Mouse (Mus musculus) kidney, embryonic 16.5 days (tissue): ENCODE measurements around the gene Rbms1. TPM values are rescaled to one million over a fixed set of nuclear protein-coding genes. Genes with fewer than 3 reads are reported as not detected.
A peak's percentile ranks its signal among the peaks of the same experiment; 100 is the strongest.
"Not testable (repeated sequence)": the region's sequence is repeated elsewhere in the genome, so short reads cannot be mapped to it uniquely, and the experiment has no call there.

Source experiments
- ATAC-seq: fragments of 200-750 bp; cut with Nextera tagmentation; 2 replicates; pipeline ENCODE4 v1.8.0; 2017; ENCODE audit warnings: moderate TSS enrichment; ENCODE audit not compliant: low FRiP score, low TSS enrichment
- H3K27ac ChIP-seq: fragments of 300-500 bp; sonication (generic); 2 replicates; pipeline ENCODE4 v1.5.1; 2014; ENCODE audit warnings: low read length
- H3K27me3 ChIP-seq: fragments of 300-500 bp; sonication (generic); 2 replicates; pipeline ENCODE4 v1.6.1; 2014; ENCODE audit warnings: low read length, control low read depth, mixed read lengths; ENCODE audit not compliant: insufficient read depth
- H3K36me3 ChIP-seq: fragments of 300-500 bp; sonication (generic); 2 replicates; pipeline ENCODE4 v1.6.1; 2014; ENCODE audit warnings: low read length, control low read depth, mixed read lengths; ENCODE audit not compliant: insufficient read depth
- H3K4me1 ChIP-seq: fragments of 300-500 bp; sonication (generic); 2 replicates; pipeline ENCODE4 v1.6.1; 2014; ENCODE audit warnings: low read length, control low read depth, mixed read lengths; ENCODE audit not compliant: insufficient read depth
- H3K4me2 ChIP-seq: fragments of 300-500 bp; sonication (generic); replicated peaks from 2 replicates; pipeline ENCODE4 v1.6.1; 2014; ENCODE audit warnings: low read depth, low read length
- H3K4me3 ChIP-seq: fragments of 300-500 bp; sonication (generic); 2 replicates; pipeline ENCODE4 v1.5.1; 2014; ENCODE audit warnings: mild to moderate bottlenecking, low read length
- H3K9ac ChIP-seq: fragments of 300-500 bp; sonication (generic); replicated peaks from 2 replicates; pipeline ENCODE4 v1.6.1; 2014; ENCODE audit warnings: low read length
- H3K9me3 ChIP-seq: fragments of 300-500 bp; sonication (generic); 2 replicates; pipeline ENCODE4 v1.6.1; 2016; ENCODE audit warnings: low read length, control low read depth
- WGBS: fragments of 180-500 bp; shearing (Covaris S2); extraction: QIAGEN DNeasy Blood & Tissue Kit; methylation state at CpG from one replicate; pipeline ENCODE4 v1.1.7; 2014; 5-methylcytosine and 5-hydroxymethylcytosine counted together
- polyA plus RNA-seq: library from polyadenylated mRNA; unstranded; fragments of >200 nt; fragmentation: Nextera tagmentation; extraction: Ambion mirVana; gene quantifications from 2 replicates; pipeline ENCODE4 v1.2.1, GENCODE M21; 2015

Rbms1 gene
- polyA plus RNA-seq, 1 experiment from 2014 or later: 130 TPM

DNA sequence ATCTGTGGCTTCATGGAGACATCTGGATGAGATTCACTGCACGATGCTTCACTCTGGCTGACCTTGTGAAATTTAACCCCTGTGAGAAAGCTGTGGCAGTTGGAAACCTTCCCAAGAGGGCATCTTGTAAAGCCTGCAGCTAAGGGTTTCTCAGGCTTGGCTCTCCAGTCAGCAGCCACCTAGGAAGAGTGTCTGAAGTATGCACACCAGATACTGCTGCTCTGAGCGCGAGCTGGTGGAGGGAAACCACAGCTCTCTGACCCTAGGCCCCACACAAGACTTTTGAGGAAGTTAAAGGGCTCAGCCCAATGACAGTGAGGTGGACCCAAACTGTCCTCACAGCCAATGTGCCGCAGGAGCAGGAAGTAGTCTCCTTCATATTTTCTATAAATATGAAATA is 120.0 kb downstream of the Rbms1 start:
- peak; percentile 61; the same call in 1 of the 2 replicates for ATAC-seq
- Histone ChIP-seq H3K4me2 (no peak overlapping the region), H3K4me1 (peaks cover 11% of the 10 kb centered on the region), H3K9ac (no peak overlapping the region), H3K27me3 (no peaks in the 10 kb centered on the region), H3K9me3 (no peaks in the 10 kb centered on the region), H3K36me3 (peaks cover 9% of the 10 kb centered on the region; the same call in 1 of the 2 replicates), H3K27ac (no peak overlapping the region), H3K4me3 (no peak overlapping the region)
- WGBS: 24% methylated on average over 4 of the region's 4 CpGs

DNA sequence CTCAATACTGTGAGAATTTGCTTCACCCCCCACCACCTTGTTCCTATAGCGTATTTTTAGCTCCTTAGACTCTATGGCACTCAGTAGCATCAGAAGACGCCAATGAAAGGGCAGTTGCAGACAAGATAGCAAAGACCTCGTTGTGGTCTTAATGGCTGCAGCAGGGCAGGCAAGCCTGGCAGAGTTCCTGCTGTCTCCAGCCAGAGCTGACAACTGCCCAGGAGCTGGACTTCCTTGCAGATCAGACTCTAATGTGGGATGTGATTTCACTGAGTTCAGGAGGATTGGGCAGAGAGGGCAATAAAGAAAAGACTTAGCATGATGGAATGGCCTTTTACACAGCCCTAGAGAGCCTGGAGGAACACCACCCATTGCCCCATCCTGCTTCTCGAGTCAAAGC is 122.1 kb downstream of the Rbms1 start:
- no peak overlapping the region for H3K4me2 ChIP-seq
- no peaks in the 10 kb centered on the region for H3K9me3 ChIP-seq
- H3K36me3 ChIP-seq: peaks cover 9% of the 10 kb centered on the region; the same call in 1 of the 2 replicates
- H3K27ac ChIP-seq: no peak overlapping the region
- no peak overlapping the region for H3K9ac ChIP-seq
- H3K4me3 ChIP-seq: no peak overlapping the region
- no peak for ATAC-seq
- H3K27me3 ChIP-seq: no peaks in the 10 kb centered on the region
- H3K4me1 ChIP-seq: peaks cover 28% of the 10 kb centered on the region
- WGBS: 72% methylated on average over 4 of the region's 4 CpGs

DNA sequence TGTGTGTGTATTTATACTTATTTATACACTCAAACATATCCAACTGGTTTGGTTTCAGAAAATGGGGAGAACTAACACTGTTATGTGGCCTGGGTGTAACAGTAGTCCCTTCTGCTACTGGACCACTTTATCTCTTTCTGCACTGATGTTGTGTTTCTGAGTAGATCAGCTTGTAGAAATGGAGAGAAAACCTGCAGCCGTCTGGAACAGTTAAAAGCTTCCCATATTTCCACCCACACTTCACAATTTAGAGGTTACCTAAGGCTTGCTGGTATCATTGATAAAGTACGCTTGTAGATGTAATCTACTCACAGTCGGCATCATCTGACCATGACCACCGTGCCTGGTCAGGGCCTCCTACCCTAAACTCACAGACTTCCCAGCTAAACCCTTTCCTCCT is 123.5 kb downstream of the Rbms1 start:
- Histone ChIP-seq H3K27ac (no peak overlapping the region), H3K4me3 (no peak overlapping the region), H3K4me1 (peaks cover 28% of the 10 kb centered on the region), H3K36me3 (peaks cover 9% of the 10 kb centered on the region; the same call in 1 of the 2 replicates), H3K9me3 (no peaks in the 10 kb centered on the region), H3K9ac (no peak overlapping the region), H3K27me3 (no peaks in the 10 kb centered on the region), H3K4me2 (no peak overlapping the region)
- WGBS: 62% methylated on average over 4 of the region's 4 CpGs
- ATAC-seq: no peak

DNA sequence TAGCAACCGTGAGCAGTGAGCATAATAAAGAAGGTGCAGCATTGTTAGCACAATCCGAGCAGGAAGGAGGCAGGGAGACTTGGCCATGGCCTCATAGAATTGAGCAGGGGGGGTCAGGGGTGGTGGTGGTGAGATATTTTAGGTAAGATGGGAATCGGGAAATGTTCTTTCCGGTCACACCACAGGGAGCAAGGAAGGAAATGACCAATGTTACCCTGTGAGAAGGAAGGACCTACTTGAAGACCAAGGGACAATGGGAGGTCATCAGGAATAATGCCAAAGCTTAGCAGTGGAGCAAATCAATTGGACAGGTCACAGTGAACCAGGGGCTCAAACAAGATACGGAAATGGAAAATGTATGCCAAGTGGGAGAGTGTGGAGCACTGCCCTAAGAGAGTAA is 124.1 kb downstream of the Rbms1 start:
- ATAC-seq: peak; percentile 55; the same call in 1 of the 2 replicates
- H3K4me1 ChIP-seq: peaks cover 28% of the 10 kb centered on the region
- WGBS: 73% methylated on average over 5 of the region's 5 CpGs
- H3K4me3 ChIP-seq: no peak overlapping the region
- H3K36me3 ChIP-seq: peaks cover 9% of the 10 kb centered on the region; the same call in 1 of the 2 replicates
- H3K27me3 ChIP-seq: no peaks in the 10 kb centered on the region
- H3K9me3 ChIP-seq: no peaks in the 10 kb centered on the region
- no peak overlapping the region for H3K9ac ChIP-seq
- H3K4me2 ChIP-seq: no peak overlapping the region
- H3K27ac ChIP-seq: no peak overlapping the region

DNA sequence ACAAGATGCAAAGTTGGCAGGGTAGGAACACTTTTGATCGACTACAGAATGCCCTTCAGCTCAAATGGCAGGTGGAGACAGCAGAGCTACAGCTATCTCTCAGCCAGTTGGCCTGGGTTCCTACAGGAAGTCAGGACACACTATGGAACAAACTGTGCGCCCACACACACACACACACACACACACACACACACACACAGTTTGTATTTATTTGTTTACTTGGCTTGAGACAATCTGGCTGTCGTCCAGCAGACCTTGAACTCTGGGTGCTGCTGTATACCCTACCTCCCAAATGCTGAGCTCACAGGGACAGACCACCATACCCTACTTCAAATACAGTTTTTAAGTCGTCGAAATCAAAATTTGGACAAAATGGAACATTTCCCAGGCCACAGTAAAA is 125.4 kb downstream of the Rbms1 start:
- H3K9me3 ChIP-seq: no peaks in the 10 kb centered on the region
- H3K4me3 ChIP-seq: no peak overlapping the region
- no peaks in the 10 kb centered on the region for H3K27me3 ChIP-seq
- H3K9ac ChIP-seq: no peak overlapping the region
- no peak overlapping the region for H3K4me2 ChIP-seq
- H3K36me3 ChIP-seq: peaks cover 9% of the 10 kb centered on the region; the same call in 1 of the 2 replicates
- 63% methylated on average over 5 of the region's 5 CpGs for WGBS
- no peak overlapping the region for H3K27ac ChIP-seq
- no peak for ATAC-seq
- H3K4me1 ChIP-seq: peaks cover 23% of the 10 kb centered on the region

DNA sequence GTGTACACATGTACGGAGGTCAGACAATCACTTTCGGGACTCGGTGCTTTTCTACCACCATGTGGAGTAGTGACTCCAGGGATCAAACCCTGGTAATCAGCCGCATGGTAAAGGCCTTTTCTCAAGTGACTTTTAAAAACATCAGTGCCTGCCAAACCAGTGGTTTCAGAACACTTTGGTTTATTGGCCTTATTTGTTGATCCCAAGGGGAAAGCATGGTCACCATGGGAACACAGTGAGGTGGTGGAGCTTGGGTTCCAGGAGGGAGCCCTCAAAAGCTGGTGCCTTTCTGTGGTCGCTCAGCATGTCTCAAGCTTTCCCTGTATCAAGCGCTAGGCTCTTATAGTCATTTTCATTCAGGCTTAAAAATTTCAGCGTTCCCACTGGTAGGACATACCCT is 126.8 kb downstream of the Rbms1 start:
- H3K4me3 ChIP-seq: no peak overlapping the region
- H3K27me3 ChIP-seq: no peaks in the 10 kb centered on the region
- no peak for ATAC-seq
- 79% methylated on average over 7 of the region's 7 CpGs for WGBS
- no peaks in the 10 kb centered on the region for H3K9me3 ChIP-seq
- H3K4me2 ChIP-seq: no peak overlapping the region
- no peak overlapping the region for H3K9ac ChIP-seq
- peaks cover 4% of the 10 kb centered on the region; the same call in 1 of the 2 replicates for H3K36me3 ChIP-seq
- H3K4me1 ChIP-seq: peaks cover 23% of the 10 kb centered on the region
- H3K27ac ChIP-seq: no peak overlapping the region

DNA sequence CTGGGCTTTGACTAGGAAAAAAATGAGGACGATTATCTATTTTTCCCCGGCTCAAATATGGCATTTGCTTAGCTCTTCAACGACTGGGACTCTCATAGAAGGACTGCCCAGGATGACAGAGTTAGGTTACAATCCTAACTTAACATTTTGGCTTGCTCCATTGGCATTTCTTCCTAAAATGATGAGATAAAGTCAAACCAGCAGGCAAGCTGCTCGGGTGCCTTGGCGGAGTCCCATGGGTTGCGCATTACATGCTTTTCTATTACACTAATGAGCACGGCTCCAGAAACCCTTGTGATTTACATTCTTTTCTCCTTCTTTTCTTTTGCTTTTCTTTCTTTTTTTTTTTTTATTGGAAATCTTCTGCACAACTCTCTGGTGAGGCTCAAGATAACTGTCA is 128.7 kb downstream of the Rbms1 start:
- H3K4me2 ChIP-seq: no peak overlapping the region
- H3K27ac ChIP-seq: no peak overlapping the region
- 85% methylated on average over 7 of the region's 7 CpGs for WGBS
- no peaks in the 10 kb centered on the region for H3K36me3 ChIP-seq
- H3K27me3 ChIP-seq: no peaks in the 10 kb centered on the region
- no peak overlapping the region for H3K4me3 ChIP-seq
- H3K4me1 ChIP-seq: peaks cover 18% of the 10 kb centered on the region
- H3K9ac ChIP-seq: no peak overlapping the region
- ATAC-seq: no peak
- no peaks in the 10 kb centered on the region for H3K9me3 ChIP-seq

DNA sequence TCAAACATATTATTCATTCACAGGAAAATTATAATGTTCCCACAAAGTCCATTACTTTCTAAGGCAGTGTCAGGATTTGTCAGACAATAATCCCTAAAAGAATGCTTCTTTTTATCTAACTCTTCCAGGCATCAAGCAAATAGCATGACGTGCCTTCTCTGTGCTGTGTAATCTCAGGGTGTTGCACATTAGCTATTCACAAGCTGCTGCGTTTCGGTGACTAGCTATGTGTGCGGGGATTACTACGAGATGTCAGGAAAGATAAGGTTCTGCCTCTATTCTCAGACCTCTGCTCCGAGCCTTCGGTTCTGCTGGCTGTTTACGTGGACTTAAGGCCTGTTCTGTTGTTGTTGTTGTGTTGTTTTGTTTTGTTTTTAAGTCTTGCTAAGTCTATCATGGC is 130.7 kb downstream of the Rbms1 start:
- H3K4me1 ChIP-seq: peaks cover 15% of the 10 kb centered on the region
- no peaks in the 10 kb centered on the region for H3K9me3 ChIP-seq
- no peak overlapping the region for H3K27ac ChIP-seq
- no peak overlapping the region for H3K4me2 ChIP-seq
- no peaks in the 10 kb centered on the region for H3K36me3 ChIP-seq
- no peak for ATAC-seq
- H3K27me3 ChIP-seq: no peaks in the 10 kb centered on the region
- WGBS: 87% methylated on average over 8 of the region's 8 CpGs
- H3K9ac ChIP-seq: no peak overlapping the region
- H3K4me3 ChIP-seq: no peak overlapping the region

DNA sequence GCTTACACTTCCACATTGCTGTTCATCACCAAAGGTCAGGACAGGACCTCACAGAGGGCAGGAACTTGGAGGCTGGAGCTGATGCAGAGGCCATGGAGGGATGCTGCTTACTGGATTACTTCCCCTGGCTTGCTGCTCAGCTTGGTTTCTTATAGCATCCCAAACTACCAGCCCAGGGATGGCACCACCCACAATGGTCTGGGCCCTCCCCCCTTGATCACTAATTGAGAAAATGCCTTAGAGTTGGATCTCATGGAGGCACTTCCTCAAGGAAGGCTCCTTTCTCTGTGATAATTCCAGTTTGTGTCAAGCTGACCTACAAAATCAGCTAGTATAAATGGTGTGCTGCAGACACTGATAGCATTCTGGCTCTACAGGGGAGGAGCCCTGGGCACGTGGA is 132.5 kb downstream of the Rbms1 start:
- not testable (repeated sequence) for H3K4me2 ChIP-seq, H3K36me3 ChIP-seq, H3K9me3 ChIP-seq, H3K27ac ChIP-seq, H3K27me3 ChIP-seq, ATAC-seq, H3K9ac ChIP-seq, H3K4me3 ChIP-seq
- 43% methylated on average over 1 of the region's 1 CpGs for WGBS
- peaks cover 12% of the 10 kb centered on the region for H3K4me1 ChIP-seq

DNA sequence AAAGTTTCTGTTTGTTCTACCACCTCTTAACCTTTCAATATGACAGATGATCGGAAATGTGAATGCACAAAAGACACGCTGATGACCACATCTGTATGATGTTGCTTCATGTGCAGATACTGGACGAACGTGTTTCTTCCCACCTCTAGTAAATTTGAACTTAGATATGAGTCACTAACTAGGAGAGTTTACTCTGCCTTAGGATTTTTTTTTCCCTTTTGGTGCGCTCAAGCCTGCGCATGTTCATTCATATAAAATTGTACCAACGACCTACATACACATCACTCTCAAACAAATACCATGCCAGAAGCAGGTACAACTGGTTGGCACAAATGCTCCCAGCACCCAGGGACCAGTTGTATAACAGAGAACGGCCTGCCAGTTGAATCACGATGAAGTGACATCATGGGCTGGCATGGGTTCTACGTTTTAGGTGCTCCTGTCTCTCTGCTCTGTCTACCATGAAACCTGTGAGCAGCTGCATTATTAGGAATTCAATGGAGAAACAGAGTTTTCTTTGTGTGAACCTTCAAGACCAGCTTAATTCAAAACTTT is 134.0 kb downstream of the Rbms1 start:
- Histone ChIP-seq H3K27ac (no peak overlapping the region), H3K4me1 (peaks cover 12% of the 10 kb centered on the region), H3K9ac (no peak overlapping the region), H3K36me3 (no peaks in the 10 kb centered on the region), H3K4me2 (no peak overlapping the region), H3K9me3 (no peaks in the 10 kb centered on the region), H3K4me3 (no peak overlapping the region), H3K27me3 (no peaks in the 10 kb centered on the region)
- WGBS: 90% methylated on average over 10 of the region's 10 CpGs
- ATAC-seq: no peak
